Mouse (Mus musculus) kidney, embryonic 14.5 days (tissue): ENCODE measurements around the gene Fam171a1. TPM values are rescaled to one million over a fixed set of nuclear protein-coding genes. Genes with fewer than 3 reads are reported as not detected.

Source experiments
- ATAC-seq: fragments of 200-750 bp; cut with Nextera tagmentation; 2 replicates; pipeline ENCODE4 v1.8.0; 2017; ENCODE audit warnings: moderate number of reproducible peaks, mild to moderate bottlenecking, moderate TSS enrichment, moderate library complexity; ENCODE audit not compliant: low FRiP score, low TSS enrichment
- H3K27ac ChIP-seq: fragments of 300-500 bp; sonication (generic); 2 replicates; pipeline ENCODE4 v1.5.1; 2014; ENCODE audit warnings: low read depth, mild to moderate bottlenecking, low read length, moderate library complexity, mixed read lengths
- H3K27me3 ChIP-seq: fragments of 300-500 bp; sonication (generic); 2 replicates; pipeline ENCODE4 v1.6.1; 2014; ENCODE audit warnings: mild to moderate bottlenecking, low read length; ENCODE audit not compliant: control insufficient read depth, insufficient read depth
- H3K36me3 ChIP-seq: fragments of 300-500 bp; sonication (generic); 2 replicates; pipeline ENCODE4 v1.6.1; 2014; ENCODE audit warnings: low read length, mixed read lengths; ENCODE audit not compliant: control insufficient read depth, insufficient read depth
- H3K4me1 ChIP-seq: fragments of 300-500 bp; sonication (generic); 2 replicates; pipeline ENCODE4 v1.6.1; 2014; ENCODE audit warnings: low read length, mixed read lengths; ENCODE audit not compliant: control insufficient read depth, insufficient read depth
- H3K4me2 ChIP-seq: fragments of 300-500 bp; sonication (generic); replicated peaks from 2 replicates; pipeline ENCODE4 v1.6.1; 2014; ENCODE audit warnings: low read depth, mild to moderate bottlenecking, low read length
- H3K4me3 ChIP-seq: fragments of 300-500 bp; sonication (generic); 2 replicates; pipeline ENCODE4 v1.5.1; 2014; ENCODE audit warnings: mild to moderate bottlenecking, low read length
- H3K9ac ChIP-seq: fragments of 300-500 bp; sonication (generic); 2 replicates; pipeline ENCODE4 v1.6.1; 2014; ENCODE audit warnings: low read depth, mild to moderate bottlenecking, low read length, moderate library complexity
- H3K9me3 ChIP-seq: fragments of 300-500 bp; sonication (generic); 2 replicates; pipeline ENCODE4 v1.6.1; 2016; ENCODE audit warnings: low read length; ENCODE audit not compliant: control insufficient read depth
- WGBS: fragments of 180-500 bp; shearing (Covaris S2); extraction: QIAGEN DNeasy Blood & Tissue Kit; methylation state at CpG from one replicate; pipeline ENCODE4 v1.1.7; 2014; 5-methylcytosine and 5-hydroxymethylcytosine counted together
- polyA plus RNA-seq: library from polyadenylated mRNA; unstranded; fragments of >200 nt; fragmentation: Nextera tagmentation; extraction: Ambion mirVana; gene quantifications from 2 replicates; pipeline ENCODE4 v1.2.1, GENCODE M21; 2014

Gene Fam171a1
- polyA plus RNA-seq, 1 experiment from 2014 or later = 55.7 TPM

GRCm38 (mm10) chr2:3128344-3128871, 14.4 kb downstream of the Fam171a1 start:
- H3K4me3 ChIP-seq = no peak overlapping the region
- 55% methylated on average over 4 of the region's 4 CpGs for WGBS
- no peak overlapping the region for H3K9ac ChIP-seq
- H3K36me3 ChIP-seq = no peaks in the 10 kb centered on the region
- H3K27me3 ChIP-seq = no peaks in the 10 kb centered on the region
- H3K9me3 ChIP-seq = no peaks in the 10 kb centered on the region
- peak overlapping the region; percentile 55 for H3K27ac ChIP-seq
- H3K4me1 ChIP-seq = peaks cover 25% of the 10 kb centered on the region
- peak; percentile 35; the same call in 1 of the 2 replicates for ATAC-seq
- no peak overlapping the region for H3K4me2 ChIP-seq

DNA sequence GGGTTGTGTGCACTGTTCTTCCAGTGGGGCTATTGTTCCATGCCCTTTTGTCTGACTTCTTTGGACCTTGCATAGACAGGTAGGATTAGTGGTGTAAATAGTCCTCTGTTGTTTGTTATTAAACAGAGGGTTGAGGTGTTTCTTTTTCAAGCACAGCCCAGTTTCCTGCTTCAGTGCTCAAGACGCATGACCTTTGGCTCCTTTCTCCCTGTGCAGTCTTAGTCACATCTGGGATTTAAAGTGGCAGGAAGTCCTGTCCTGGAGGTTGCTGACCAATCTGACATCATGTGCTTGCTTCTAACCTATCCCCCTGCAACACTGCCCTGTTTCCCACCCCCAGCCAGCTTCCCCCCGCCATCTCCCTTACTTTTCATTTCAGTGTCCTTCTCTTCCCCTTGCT, 14.9 kb downstream of the Fam171a1 start:
- H3K4me2 ChIP-seq = no peak overlapping the region
- H3K27ac ChIP-seq = peak overlapping the region; percentile 55
- peak; percentile 83; the same call in 1 of the 2 replicates for ATAC-seq
- WGBS = 28% methylated on average over 2 of the region's 2 CpGs
- H3K36me3 ChIP-seq = no peaks in the 10 kb centered on the region
- H3K27me3 ChIP-seq = no peaks in the 10 kb centered on the region
- no peak overlapping the region for H3K4me3 ChIP-seq
- H3K4me1 ChIP-seq = peaks cover 29% of the 10 kb centered on the region
- no peak overlapping the region for H3K9ac ChIP-seq
- no peaks in the 10 kb centered on the region for H3K9me3 ChIP-seq

- 77% methylated on average over 9 of the region's 9 CpGs for WGBS
- Histone ChIP-seq H3K4me2 (no peak overlapping the region), H3K4me1 (peaks cover 53% of the 10 kb centered on the region), H3K9ac (no peak overlapping the region), H3K4me3 (no peak overlapping the region), H3K36me3 (no peaks in the 10 kb centered on the region), H3K27me3 (no peaks in the 10 kb centered on the region), H3K27ac (no peak overlapping the region), H3K9me3 (no peaks in the 10 kb centered on the region)
- ATAC-seq = no peak
Observed at GRCm38 (mm10) chr2:3132473-3132872, 18.4 kb downstream of the Fam171a1 start.

DNA sequence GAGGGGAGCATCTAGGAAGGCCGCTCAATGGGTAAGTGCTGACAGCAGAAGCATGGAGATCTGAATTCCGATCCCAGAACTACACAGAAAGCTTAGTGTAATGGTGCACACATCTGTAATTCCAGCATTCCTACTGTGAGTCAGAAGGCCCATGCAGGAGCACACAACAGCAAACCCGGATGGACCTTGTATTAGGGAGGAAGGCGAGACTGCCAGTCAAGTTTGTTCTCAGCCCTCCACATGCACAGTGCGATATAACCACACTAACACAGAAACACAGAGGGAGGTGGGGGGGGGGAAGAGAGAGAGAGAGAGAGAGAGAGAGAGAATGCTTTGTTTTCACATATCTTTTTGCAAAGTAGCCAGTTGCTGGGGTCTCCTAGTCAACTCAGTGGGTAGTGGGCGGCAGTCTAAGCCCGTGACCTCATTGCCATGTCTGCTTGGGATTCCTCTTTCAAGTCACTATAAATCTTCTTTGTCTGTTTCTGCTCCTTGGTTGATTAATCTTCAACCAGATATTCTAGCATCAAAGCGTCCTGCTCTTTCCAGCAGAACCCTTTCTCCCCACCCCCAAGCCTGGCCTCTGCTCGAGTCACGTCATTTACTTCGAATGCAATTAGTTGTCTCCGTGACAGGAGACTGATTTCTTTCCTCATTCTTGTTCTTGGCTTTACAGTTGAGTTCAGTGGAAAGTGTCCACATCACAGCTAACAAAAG, 20.7 kb downstream of the Fam171a1 start:
- Histone ChIP-seq H3K9ac (no peak overlapping the region), H3K27ac (peak overlapping the region; percentile 91), H3K36me3 (no peaks in the 10 kb centered on the region), H3K9me3 (no peaks in the 10 kb centered on the region), H3K4me1 (peaks cover 46% of the 10 kb centered on the region), H3K4me2 (peak overlapping the region; percentile 16), H3K4me3 (no peak overlapping the region), H3K27me3 (no peaks in the 10 kb centered on the region)
- ATAC-seq = peak; percentile 89
- 15% methylated on average over 12 of the region's 12 CpGs for WGBS

DNA sequence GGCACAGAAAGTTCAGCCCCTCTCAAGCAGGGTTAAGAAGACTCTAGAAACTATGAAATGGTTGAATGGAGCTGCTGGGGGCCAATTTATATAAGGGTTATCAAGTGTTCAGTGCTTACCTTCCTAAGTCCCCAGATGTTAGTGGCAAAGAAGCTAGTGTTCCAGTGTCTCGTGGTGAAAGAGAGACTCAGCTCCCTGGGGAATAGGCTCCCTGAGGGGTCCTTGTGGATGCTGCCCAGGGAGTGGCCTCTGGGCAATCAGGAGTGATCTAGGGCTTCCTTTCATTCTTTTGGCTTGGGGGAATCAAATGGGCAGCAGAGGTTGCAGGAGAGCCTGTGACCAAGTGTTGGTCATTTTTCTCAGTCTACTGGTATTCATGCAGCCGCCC, 21.3 kb downstream of the Fam171a1 start:
- H3K27me3 ChIP-seq = no peaks in the 10 kb centered on the region
- H3K4me3 ChIP-seq = no peak overlapping the region
- no peak overlapping the region for H3K9ac ChIP-seq
- peak overlapping the region; percentile 91 for H3K27ac ChIP-seq
- H3K36me3 ChIP-seq = no peaks in the 10 kb centered on the region
- peak; percentile 61 for ATAC-seq
- H3K4me2 ChIP-seq = peak overlapping the region; percentile 10; the same call in 1 of the 2 replicates
- H3K9me3 ChIP-seq = no peaks in the 10 kb centered on the region
- 18% methylated on average over 2 of the region's 2 CpGs for WGBS
- H3K4me1 ChIP-seq = peaks cover 46% of the 10 kb centered on the region

DNA sequence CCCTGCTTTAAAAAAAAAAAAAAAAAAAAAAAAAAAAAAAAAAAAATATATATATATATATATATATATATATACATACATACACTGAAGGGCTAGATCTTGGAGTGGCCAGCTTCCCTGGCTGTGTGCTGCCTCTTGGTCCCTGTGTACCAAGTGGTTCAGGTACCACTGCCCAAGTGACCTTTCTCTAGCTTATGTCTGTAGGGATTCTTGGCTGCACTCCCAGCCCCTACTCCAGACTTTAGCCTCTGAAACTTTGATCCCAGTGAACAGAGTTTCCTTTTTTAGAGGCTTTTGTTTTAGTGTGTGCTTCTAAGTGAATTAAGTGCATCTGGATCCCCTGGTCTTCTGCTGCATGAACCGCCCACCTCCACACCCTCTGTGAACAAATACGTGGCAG, 24.3 kb downstream of the Fam171a1 start:
- Histone ChIP-seq H3K27me3 (no peaks in the 10 kb centered on the region), H3K4me2 (no peak overlapping the region), H3K4me3 (no peak overlapping the region), H3K36me3 (no peaks in the 10 kb centered on the region), H3K27ac (no peak overlapping the region), H3K9me3 (no peaks in the 10 kb centered on the region), H3K4me1 (peaks cover 41% of the 10 kb centered on the region), H3K9ac (no peak overlapping the region)
- ATAC-seq = no peak
- 82% methylated on average over 2 of the region's 2 CpGs for WGBS

DNA sequence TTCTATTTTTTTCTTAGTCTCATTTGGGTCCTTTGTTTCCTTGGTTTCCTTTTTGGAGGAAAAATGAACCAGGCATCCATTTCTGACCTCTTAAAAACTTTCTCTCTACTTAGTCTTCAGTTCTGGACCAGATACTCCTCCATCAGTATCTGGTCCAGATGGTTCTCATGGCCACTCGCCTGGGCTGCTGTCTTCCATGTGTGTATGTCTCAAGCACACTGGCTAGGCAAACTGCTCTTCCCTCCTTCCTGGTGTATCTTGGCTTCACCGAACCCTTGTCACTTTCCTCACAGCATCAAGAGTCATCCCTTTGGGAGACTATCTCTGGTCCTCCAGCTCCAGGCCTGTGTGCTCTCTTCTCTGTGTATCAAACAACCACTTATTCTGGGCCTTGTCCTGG, 25.0 kb downstream of the Fam171a1 start:
- WGBS = 81% methylated on average over 2 of the region's 2 CpGs

GRCm38 (mm10) chr2:3139578-3139977, 25.6 kb downstream of the Fam171a1 start:
- no peak overlapping the region for H3K9ac ChIP-seq
- no peaks in the 10 kb centered on the region for H3K9me3 ChIP-seq
- no peak for ATAC-seq
- no peaks in the 10 kb centered on the region for H3K36me3 ChIP-seq
- peak overlapping the region; percentile 20; the same call in 1 of the 2 replicates for H3K27ac ChIP-seq
- H3K27me3 ChIP-seq = no peaks in the 10 kb centered on the region
- H3K4me3 ChIP-seq = no peak overlapping the region
- peaks cover 33% of the 10 kb centered on the region for H3K4me1 ChIP-seq
- 40% methylated on average over 3 of the region's 3 CpGs for WGBS
- no peak overlapping the region for H3K4me2 ChIP-seq

More for the DNA sequence above, 25.0 kb downstream of the Fam171a1 start:
- Histone ChIP-seq H3K9me3 (no peaks in the 10 kb centered on the region), H3K27ac (no peak overlapping the region; the same call in 1 of the 2 replicates), H3K4me3 (no peak overlapping the region), H3K4me2 (no peak overlapping the region), H3K27me3 (no peaks in the 10 kb centered on the region), H3K4me1 (peaks cover 36% of the 10 kb centered on the region), H3K36me3 (no peaks in the 10 kb centered on the region), H3K9ac (no peak overlapping the region)
- no peak for ATAC-seq

GRCm38 (mm10) chr2:3140585-3140984, 26.6 kb downstream of the Fam171a1 start:
- Histone ChIP-seq H3K9ac (no peak overlapping the region), H3K27me3 (no peaks in the 10 kb centered on the region), H3K4me3 (no peak overlapping the region), H3K27ac (no peak overlapping the region), H3K4me1 (peaks cover 25% of the 10 kb centered on the region), H3K4me2 (no peak overlapping the region), H3K36me3 (no peaks in the 10 kb centered on the region), H3K9me3 (no peaks in the 10 kb centered on the region)
- WGBS = 59% methylated on average over 5 of the region's 5 CpGs
- peak; percentile 51; the same call in 1 of the 2 replicates for ATAC-seq
